Mouse (Mus musculus): ENCODE data around the gene Zfp536.
"Not testable (repeated sequence)": the region's sequence is repeated elsewhere in the genome, so short reads cannot be mapped to it uniquely, and the experiment has no call there.

DNA sequence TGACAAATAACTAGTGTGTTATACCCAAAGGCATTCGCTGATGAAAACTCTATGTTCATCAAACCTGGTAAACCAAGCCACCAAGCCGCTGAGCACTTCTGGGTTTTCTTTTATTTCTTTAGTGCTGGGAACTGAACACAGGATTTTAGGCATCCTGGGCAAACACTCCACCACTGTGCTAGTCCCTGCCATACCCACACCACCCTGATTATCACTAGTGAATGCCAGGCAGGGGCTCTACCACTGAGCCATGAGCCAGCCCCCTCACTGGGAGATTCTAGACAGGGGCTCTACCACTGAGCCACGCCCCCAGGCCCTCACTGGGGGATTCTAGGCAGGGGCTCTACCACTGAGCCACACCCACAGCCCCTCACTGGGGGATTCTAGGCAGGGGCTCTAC, 76.1 kb downstream of the Zfp536 start:
- not testable (repeated sequence) for TF ChIP-seq TCF12 (IDR thresholded peaks at IDR 0.05; ENCODE audit: insufficient read depth, poor library complexity, severe bottlenecking); POLR2A (IDR thresholded peaks at IDR 0.05; ENCODE audit: insufficient read length, low read depth); MYOG (IDR thresholded peaks at IDR 0.05; ENCODE audit: control insufficient read depth in 1 of 3, insufficient read depth in 1 of 3, insufficient read length in 2 of 3, low read depth in 2 of 3); POLR2AphosphoS2 (IDR thresholded peaks at IDR 0.05; ENCODE audit: insufficient read length, low read depth); MAX (IDR thresholded peaks at IDR 0.05; ENCODE audit: low read depth); SRF (IDR thresholded peaks at IDR 0.05; ENCODE audit: control insufficient read depth, insufficient read length, low read depth); CEBPB (IDR thresholded peaks at IDR 0.05; ENCODE audit: insufficient read depth, poor library complexity, severe bottlenecking); E2F4 (IDR thresholded peaks at IDR 0.05; ENCODE audit: insufficient read depth); USF1 (IDR thresholded peaks at IDR 0.05; ENCODE audit: low read depth); REST (IDR thresholded peaks at IDR 0.05; ENCODE audit: insufficient read depth, insufficient read length)
